Mouse (Mus musculus) erythroblast, embryonic 14.5 days (primary cell): ENCODE results near the gene Kcnmb2.

Experiments
- GATA1 ChIP-seq: IDR thresholded peaks from 2 replicates; pipeline ENCODE4 v1.6.1; 2012; ENCODE audit warnings: low read length, inconsistent platforms, mixed read lengths
- TAL1 ChIP-seq: IDR thresholded peaks from 3 replicates; pipeline ENCODE4 v1.6.1; 2012; ENCODE audit warnings: low read length, inconsistent platforms, mixed read lengths

DNA sequence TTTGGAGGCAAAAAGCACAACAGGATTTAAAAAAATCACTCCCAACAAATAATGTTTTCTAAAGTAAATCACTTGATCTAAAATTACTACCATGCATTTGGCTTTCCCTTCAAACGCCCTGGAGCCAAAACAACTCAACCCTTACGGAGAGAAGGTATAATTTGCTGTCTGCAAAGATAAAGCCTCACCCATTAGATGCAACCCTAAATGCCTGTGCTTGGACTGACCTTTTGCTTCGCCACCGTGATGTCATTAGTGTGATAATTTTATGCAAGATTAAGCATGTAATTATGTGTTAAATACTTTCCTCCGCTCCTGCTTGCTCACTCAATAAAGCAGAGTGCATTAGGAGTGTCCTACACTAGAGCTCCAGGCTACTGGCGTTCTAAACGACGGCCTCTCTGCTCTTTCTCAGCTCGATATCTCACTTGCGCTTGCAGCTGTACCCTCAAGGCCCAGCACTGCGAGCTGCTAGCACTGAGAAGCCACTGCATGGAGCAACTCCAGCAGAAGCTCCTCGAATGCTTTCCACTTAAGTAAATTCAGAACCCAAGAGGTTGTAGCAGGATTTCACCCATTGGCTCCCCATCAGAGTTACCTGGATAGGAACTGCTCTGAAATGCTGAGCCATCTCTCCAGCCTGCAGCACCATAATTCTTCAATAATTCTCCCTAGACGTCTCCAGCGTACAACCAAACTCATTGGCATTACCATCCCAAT is 247.7 kb downstream of the Kcnmb2 start:
- no peak for TF ChIP-seq TAL1
- no peak for TF ChIP-seq GATA1
